Mouse (Mus musculus) megakaryocyte, embryonic 14.5 days (primary cell): ENCODE results near the gene Cenph.

Experiments used
- FLI1 ChIP-seq: IDR thresholded peaks from 2 replicates; pipeline ENCODE4 v1.6.1; 2012; ENCODE audit warnings: low read length, inconsistent platforms, mixed read lengths
- GATA1 ChIP-seq: IDR thresholded peaks from 3 replicates; pipeline ENCODE4 v1.6.1; 2012; ENCODE audit warnings: mixed read lengths, low read length, inconsistent platforms, borderline replicate concordance

DNA sequence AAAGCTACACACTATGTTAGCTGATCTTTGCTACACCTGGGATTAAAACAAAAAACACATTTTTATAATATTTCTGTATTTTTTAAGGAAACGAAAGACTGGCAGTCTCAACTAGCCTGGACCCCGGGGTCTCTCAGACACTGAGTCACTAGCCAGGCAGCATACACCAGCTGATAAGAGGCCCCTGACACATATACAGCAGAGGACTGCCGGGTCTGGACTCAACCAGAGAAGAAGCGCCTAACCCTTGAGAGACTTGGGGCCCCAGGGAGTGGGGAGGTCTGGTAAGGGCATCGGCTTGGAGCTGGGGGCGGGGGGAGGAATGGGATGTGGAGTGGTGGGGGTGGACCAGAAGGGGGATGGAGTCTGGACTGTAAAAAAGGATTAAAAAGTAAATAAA is 22.7 kb downstream of the Cenph start:
- TF ChIP-seq GATA1 (no peak), FLI1 (no peak)
